Mouse (Mus musculus) large intestine, adult 2 months (tissue): ENCODE results near the gene Itprip. TPM values are rescaled to one million over a fixed set of nuclear protein-coding genes. Genes with fewer than 3 reads are reported as not detected.

Experiments
- DNase-seq: peaks from one replicate; pipeline ENCODE4 v3.0.0-alpha.2; 2012; ENCODE audit warnings: low read depth, low spot score
- WGBS: fragments of 180-500 bp; shearing (Covaris S2); methylation state at CpG from one replicate; pipeline ENCODE4 v1.1.7; 2018; 5-methylcytosine and 5-hydroxymethylcytosine counted together
- polyA plus RNA-seq: library from polyadenylated mRNA; depleted of rRNA; stranded (reverse); fragments of >200 nt; gene quantifications from 2 replicates; pipeline ENCODE4 v1.2.3, GENCODE M21; 2012

Itprip gene
- polyA plus RNA-seq, 1 experiment, result 3.6 TPM

- WGBS, result 16% methylated on average over 9 of the region's 9 CpGs
- no peak for DNase-seq
These were observed 1.1 kb downstream of the Itprip start for GRCm38 (mm10) chr19:47918016-47918415.

GRCm38 (mm10) chr19:47917396-47917795 lies 1.7 kb downstream of the Itprip start:
- WGBS, result 41% methylated on average over 4 of the region's 4 CpGs
- no peak for DNase-seq

GRCm38 (mm10) chr19:47915251-47915650 lies 3.8 kb downstream of the Itprip start:
- WGBS, result 72% methylated on average over 4 of the region's 4 CpGs
- no peak for DNase-seq

- WGBS, result 90% methylated on average over 4 of the region's 4 CpGs
- DNase-seq, result no peak
These were observed 4.9 kb downstream of the Itprip start for GRCm38 (mm10) chr19:47914191-47914590.

- WGBS, result 93% methylated on average over 7 of the region's 7 CpGs
- DNase-seq, result no peak
These were observed 5.8 kb downstream of the Itprip start for GRCm38 (mm10) chr19:47913344-47913743.

GRCm38 (mm10) chr19:47910751-47911150 lies 8.3 kb downstream of the Itprip start:
- 75% methylated on average over 4 of the region's 4 CpGs for WGBS
- DNase-seq, result no peak

GRCm38 (mm10) chr19:47910117-47910618 lies 8.9 kb downstream of the Itprip start:
- no peak for DNase-seq
- WGBS, result 73% methylated on average over 3 of the region's 4 CpGs

- no peak for DNase-seq
These were observed 9.5 kb downstream of the Itprip start for GRCm38 (mm10) chr19:47909387-47910116.

GRCm38 (mm10) chr19:47908961-47909371 lies 10.1 kb downstream of the Itprip start:
- 50% methylated on average over 6 of the region's 6 CpGs for WGBS
- no peak for DNase-seq

More at GRCm38 (mm10) chr19:47909387-47910116, 9.5 kb downstream of the Itprip start:
- 27% methylated on average over 10 of the region's 10 CpGs for WGBS

GRCm38 (mm10) chr19:47907596-47907995 lies 11.5 kb downstream of the Itprip start:
- WGBS, result 82% methylated on average over 9 of the region's 9 CpGs
- no peak for DNase-seq

- no peak for DNase-seq
- WGBS, result 84% methylated on average over 5 of the region's 5 CpGs
These were observed 13.5 kb downstream of the Itprip start for GRCm38 (mm10) chr19:47905603-47906002.

- no peak for DNase-seq
- 83% methylated on average over 4 of the region's 4 CpGs for WGBS
These were observed 14.0 kb downstream of the Itprip start for GRCm38 (mm10) chr19:47905081-47905480.

- DNase-seq, result no peak
- WGBS, result 76% methylated on average over 4 of the region's 4 CpGs
These were observed 15.4 kb downstream of the Itprip start for GRCm38 (mm10) chr19:47903679-47904078.

GRCm38 (mm10) chr19:47902316-47903201 lies 16.5 kb downstream of the Itprip start:
- 69% methylated on average over 13 of the region's 13 CpGs for WGBS
- DNase-seq, result no peak

- DNase-seq, result no peak
- 86% methylated on average over 10 of the region's 10 CpGs for WGBS
These were observed 18.5 kb downstream of the Itprip start for GRCm38 (mm10) chr19:47900558-47900957.

GRCm38 (mm10) chr19:47900012-47900411 lies 19.1 kb downstream of the Itprip start:
- DNase-seq, result no peak
- 65% methylated on average over 6 of the region's 6 CpGs for WGBS

GRCm38 (mm10) chr19:47898472-47899079 lies 20.5 kb downstream of the Itprip start:
- WGBS, result 75% methylated on average over 8 of the region's 8 CpGs

GRCm38 (mm10) chr19:47893092-47893491 lies 26.0 kb downstream of the Itprip start:
- no peak for DNase-seq
- WGBS, result 94% methylated on average over 6 of the region's 6 CpGs

More at GRCm38 (mm10) chr19:47898472-47899079, 20.5 kb downstream of the Itprip start:
- no peak for DNase-seq

- 59% methylated on average over 11 of the region's 11 CpGs for WGBS
- no peak for DNase-seq
These were observed 27.4 kb downstream of the Itprip start for GRCm38 (mm10) chr19:47891562-47892312.
